10 mouse cellular contexts compared by ENCODE assay signal in genomic region chr13:51345839-51346550, GRCm38 (mm10).
DNase-seq lines count a peak whose midpoint lies in the region; ATAC-seq lines count a peak whose summit lies in the region.
"Had no signal": no experiment of that assay in that cellular context is flagged by ENCODE, and none has a peak within 500 bp of the region (broad histone marks: within the 10 kb centered on the region; RNA-seq: fewer than 3 reads in every experiment).

No protein-coding gene starts in this region.

- no peak overlapping the region for H3K9ac ChIP-seq in forebrain, embryonic 16.5 days (replicated peaks; ENCODE audit: low read depth, low read length)

- DNase-seq in layer of hippocampus, postnatal 14 days (ENCODE audit: low spot score in 2 of 2): peak; percentile 32 to 48
- no peak for DNase-seq in layer of hippocampus, adult 11-12 months (ENCODE audit: low spot score)
- DNase-seq in kidney, postnatal 14 days: peak; percentile 13
- DNase-seq in retina, adult 2 months (ENCODE audit: low read depth, low spot score): peak; percentile 6
- no peak for DNase-seq in left cerebral cortex, postnatal 10 days (ENCODE audit: extremely low spot score in 1 of 2, low spot score in 2 of 2)
- DNase-seq in left cerebral cortex, postnatal 14 days (ENCODE audit: low spot score in 2 of 2): no peak
- DNase-seq in T-cell, adult 2 months (ENCODE audit: low spot score): no peak

- H3K9me3 ChIP-seq in forebrain, embryonic 16.5 days (ENCODE audit: control insufficient read depth, low read length): no peaks in the 10 kb centered on the region

- H3K27ac ChIP-seq in forebrain, embryonic 16.5 days (ENCODE audit: low read length): peak overlapping the region; percentile 13

- peaks cover 11% of the 10 kb centered on the region for H3K4me1 ChIP-seq in forebrain, embryonic 16.5 days (replicated peaks; ENCODE audit: control insufficient read depth, insufficient read depth, low read length)

- ATAC-seq in forebrain, embryonic 16.5 days: peak; percentile 86
- ATAC-seq: Patski had no signal

- no peak overlapping the region for H3K4me2 ChIP-seq in forebrain, embryonic 16.5 days (ENCODE audit: low read length)

- intact Hi-C loops in left cerebral cortex, postnatal 10 days (cut with DNase I): no loop called here
- intact Hi-C loops in left cerebral cortex, postnatal 14 days (cut with DNase I): no loop called here

- H3K4me3 ChIP-seq in forebrain, embryonic 16.5 days (replicated peaks; ENCODE audit: low read length): no peak overlapping the region
- H3K4me3 ChIP-seq: myocyte had no signal

- H3K27me3 ChIP-seq in forebrain, embryonic 16.5 days (replicated peaks; ENCODE audit: control insufficient read depth, insufficient read depth, low read length): no peaks in the 10 kb centered on the region
- H3K27me3 ChIP-seq: Patski had no signal

- 7% methylated on average over 8 of the region's 8 CpGs for WGBS in forebrain, embryonic 16.5 days

- no peaks in the 10 kb centered on the region for H3K36me3 ChIP-seq in forebrain, embryonic 16.5 days (ENCODE audit: control insufficient read depth, insufficient read depth)

Comparison
In these comparisons a context has a peak if more than half of its experiments do, and no peak if none do; other contexts are left out.
1. DNase-seq: peak in layer of hippocampus, postnatal 14 days (2 of 2), kidney, postnatal 14 days (single experiment) and retina, adult 2 months (single experiment); none in layer of hippocampus, adult 11-12 months (single experiment), left cerebral cortex, postnatal 10 days (0 of 2), left cerebral cortex, postnatal 14 days (0 of 2) and T-cell, adult 2 months (single experiment).